Mouse (Mus musculus) lung, postnatal 25 days (tissue): Measurements from ENCODE around the gene Cbx4.

Experiments
- DNase-seq: peaks from one replicate; pipeline ENCODE4 v3.0.0; 2022; ENCODE audit warnings: low spot score

Cbx4 gene

DNA sequence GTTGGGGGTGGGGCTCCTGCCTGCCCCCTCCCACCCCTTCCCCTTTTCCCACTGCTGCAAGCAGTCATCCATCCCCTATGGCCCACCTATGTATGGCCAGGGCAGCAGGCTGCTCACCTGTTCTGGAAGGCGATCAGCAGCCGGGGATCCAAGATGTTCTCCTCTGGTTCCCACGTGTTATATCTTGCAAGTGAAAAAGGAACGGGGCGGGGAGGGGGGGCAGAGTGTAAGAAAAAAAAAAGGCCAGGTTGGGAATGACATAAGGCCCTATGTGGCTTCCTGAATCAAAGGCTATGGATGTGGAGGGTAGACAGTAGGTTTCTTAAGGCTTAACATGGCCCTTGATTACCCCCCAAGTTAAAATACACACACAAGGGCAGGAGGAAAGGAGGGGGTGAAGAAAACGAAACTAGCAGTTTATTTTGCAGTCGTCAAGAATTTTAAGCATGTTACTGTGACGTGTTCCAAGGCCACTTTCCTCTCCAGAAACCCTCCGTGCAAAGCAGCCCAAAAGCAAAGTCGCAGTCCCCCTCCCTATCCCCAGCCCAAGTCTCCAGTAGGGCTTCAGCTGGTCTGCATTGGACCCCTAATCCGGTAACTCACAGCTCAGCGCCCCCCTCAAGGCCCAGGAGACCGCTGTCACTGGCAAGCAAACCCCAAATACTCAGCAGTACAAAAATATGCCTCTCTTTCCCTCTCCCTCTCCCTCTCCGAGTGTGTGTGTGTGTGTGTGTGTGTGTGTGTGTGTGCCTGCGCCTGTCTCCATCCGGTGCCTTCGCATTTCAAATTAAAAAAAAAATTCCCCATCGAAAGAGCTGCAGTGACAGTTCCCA lies 1.4 kb downstream of the Cbx4 start:
- DNase-seq, result peak; percentile 29

DNA sequence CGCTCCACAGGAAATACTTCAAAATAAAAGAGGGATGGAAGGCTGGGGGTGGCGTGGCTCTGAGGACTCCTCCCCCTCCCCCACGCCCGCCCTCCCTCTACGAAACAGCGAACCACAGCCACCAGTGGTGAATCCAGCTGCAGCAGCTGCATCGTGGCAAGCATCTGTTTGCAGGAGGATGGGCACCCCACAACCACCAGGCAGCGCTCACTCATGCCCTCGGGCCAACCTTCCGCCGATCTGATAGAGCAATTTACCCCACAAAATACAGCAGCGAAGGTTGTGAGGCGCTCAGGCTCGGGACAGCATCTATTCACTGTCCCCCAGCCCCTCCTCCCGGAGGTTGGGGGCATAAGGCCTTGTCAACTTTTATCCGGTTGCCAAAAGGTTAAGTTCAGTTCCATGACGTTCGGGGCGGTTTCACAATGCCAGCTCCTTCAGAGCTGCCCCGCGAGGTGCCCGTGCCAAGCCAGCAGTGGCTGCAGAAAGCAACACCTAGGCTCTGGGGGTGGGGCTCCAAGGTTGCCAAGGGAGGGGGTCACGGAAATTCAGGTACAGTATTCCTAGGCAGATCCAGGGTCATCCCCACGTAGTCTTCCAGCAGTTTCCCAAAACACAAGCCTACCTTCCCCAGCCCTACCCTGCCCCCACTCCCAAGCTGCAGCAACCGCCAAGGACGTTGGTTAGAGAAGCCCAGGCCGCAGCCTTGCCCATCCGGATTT lies 2.1 kb downstream of the Cbx4 start:
- peak; percentile 82 for DNase-seq

DNA sequence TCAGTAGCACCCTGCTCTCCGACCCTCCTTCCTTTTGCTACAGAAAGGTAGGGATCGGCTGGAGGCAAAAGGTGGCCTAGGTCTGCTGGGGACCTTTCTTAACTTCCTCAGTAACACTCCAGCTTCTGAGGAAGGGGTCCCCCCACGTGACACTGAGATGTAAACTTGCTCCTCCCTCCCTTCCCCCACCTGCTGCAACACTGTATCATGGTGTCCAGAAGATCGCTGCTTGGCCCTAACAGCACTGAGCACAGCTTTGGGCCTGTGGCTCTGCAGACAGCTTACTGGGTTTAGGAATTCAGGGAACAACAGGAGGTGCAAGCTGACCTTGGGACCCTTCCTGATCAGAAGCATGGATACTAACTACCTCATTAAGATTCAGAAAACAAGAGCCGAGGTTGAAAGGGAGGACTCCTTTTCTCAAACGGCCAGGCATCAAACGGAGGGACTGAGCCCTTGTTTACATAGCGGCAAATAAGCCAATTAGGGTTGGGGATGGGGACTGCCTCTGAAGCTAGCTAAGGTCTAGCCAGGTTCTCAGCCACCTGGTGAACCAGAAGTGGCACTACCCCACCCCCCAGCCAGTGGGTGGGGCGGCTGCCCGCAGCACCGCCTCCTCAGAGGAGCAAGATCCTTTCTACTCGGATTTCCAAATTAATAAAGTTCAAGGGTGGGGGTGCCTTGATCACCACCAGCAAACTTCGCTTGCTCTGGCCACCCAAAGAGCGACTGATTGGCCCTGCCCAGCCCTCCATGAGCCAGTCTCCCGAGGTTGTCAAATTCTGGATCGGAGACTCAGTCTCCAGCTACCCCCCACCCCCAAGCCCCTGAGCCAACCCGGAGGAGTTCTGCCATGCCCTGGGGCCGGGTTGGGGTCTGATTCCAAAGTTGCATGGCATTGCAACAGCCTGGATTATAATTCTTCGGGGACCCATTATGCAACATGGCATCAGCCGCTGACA lies 3.1 kb downstream of the Cbx4 start:
- peak; percentile 64 for DNase-seq

DNA sequence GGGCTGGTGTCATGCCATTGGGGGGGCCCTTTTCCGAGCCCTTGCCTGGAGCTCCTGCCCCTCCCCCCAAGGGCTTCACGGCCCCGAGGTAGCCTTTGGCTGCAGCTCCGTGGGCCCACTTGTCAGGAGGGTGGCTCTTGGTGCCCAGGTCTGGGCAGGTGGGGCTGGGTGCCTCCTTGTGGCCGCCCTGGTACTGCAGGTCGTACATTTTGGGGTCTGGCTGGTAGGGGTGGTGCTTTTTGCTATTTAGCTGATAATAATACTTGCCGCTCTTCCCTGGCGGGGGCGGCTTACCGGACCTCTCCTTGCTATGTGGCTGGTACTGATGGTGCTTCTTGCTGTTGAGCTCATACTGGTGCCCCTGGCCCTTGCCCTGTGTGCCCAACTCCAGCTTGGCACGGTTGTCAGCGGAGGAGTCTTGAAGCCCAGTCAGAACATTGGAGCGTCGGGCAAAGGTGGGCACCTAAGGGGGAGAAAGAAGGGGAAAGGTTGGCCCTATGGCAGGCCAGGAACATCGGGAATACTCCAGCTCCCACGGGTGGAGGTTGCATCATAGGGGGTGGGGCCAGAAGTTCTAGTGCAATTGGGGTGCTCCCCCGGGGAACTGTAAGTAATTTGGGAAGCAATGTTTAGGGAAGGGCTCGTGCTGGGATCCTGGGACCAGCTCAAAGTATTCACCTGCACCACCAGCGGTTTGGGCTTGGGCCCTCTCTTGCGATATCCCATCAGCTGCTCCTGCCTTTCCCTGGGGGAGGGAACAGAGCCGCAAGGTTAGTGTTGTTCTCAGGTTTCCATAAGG lies 4.0 kb downstream of the Cbx4 start:
- peak; percentile 48 for DNase-seq

DNA sequence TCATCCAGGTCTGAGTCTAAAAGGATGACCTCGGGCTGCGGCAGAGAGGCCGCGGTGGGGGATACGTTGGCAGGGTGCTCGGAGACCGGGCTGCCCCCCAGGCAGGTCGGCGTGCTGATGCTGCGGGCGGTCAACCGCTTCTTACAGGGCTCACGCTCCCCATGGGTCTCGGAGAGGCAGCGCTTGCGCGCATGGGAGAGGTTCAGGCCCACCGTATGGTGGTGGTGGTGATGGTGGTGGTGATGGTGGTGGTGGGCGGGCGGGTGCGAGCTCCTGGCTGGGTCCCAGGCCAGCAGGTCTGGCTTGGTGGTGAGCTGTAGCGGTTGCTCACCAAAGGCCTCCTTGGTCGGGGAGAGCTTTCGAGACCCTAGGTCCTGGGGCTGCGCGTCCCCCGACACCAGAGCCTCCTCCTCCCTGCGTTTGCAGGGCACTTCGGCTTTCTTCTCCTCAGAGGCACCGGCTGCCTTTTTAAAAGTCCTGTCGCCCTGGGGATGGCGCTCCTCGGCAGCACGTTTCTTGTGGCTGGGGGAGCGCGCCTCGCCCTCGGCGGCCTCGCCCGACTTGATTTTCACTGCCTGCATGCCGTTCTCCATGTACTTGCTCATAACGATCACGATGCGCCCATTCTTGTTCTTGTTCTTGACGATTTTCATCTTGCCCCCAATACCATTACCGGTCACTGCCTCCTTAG lies 4.7 kb downstream of the Cbx4 start:
- DNase-seq, result no peak

DNA sequence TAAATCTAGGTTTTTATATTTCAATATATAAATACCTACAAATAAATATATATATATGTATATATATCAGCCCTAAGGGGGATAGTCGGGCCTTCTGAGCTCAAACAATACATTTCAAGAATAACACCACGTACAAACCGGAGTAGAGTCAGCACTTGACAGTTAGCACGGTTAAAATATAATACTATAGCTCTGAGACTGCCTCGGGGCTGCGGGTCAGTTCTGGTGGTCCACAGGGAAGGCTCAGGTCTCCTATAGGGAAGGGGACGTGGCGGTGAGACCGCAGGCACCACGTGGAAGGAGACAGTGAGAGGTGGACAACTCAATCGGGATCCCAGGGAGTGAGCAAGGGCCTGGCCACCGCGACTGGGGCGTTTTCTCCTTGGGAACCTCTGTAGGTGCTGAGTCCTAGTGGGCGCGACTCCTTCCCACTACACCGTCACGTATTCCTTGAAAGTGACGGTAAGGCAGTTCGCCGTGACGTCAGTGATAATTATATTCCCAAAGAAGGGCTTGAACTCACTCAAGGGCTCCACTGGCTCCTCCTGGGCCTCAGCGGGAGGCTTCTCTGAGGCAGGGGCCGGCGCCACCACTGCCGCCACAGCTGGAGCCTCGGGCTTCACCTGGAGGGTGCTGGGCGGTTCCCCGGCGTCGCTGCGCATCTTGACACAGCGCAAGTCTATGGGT lies 5.4 kb downstream of the Cbx4 start:
- no peak for DNase-seq

DNA sequence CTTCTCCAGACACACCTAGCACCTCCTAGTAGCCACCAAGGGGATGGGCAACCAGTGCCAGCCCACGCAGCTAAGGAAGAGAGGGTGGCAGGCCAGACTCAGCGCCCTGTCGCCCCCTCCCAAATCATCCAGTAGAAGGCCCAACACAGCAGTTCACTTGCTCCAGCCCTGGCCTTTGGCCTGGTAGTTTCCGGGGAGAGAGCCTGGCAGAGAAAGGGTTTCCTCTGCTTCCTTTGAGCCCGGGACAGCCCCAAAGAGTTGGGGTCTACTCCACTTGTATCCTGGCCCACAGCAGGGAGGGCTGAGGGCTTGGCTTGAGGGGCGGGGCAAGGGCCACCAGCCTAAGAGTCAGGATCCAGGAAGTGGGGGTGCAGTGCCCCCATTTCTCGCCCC lies 6.6 kb downstream of the Cbx4 start:
- no peak for DNase-seq

DNA sequence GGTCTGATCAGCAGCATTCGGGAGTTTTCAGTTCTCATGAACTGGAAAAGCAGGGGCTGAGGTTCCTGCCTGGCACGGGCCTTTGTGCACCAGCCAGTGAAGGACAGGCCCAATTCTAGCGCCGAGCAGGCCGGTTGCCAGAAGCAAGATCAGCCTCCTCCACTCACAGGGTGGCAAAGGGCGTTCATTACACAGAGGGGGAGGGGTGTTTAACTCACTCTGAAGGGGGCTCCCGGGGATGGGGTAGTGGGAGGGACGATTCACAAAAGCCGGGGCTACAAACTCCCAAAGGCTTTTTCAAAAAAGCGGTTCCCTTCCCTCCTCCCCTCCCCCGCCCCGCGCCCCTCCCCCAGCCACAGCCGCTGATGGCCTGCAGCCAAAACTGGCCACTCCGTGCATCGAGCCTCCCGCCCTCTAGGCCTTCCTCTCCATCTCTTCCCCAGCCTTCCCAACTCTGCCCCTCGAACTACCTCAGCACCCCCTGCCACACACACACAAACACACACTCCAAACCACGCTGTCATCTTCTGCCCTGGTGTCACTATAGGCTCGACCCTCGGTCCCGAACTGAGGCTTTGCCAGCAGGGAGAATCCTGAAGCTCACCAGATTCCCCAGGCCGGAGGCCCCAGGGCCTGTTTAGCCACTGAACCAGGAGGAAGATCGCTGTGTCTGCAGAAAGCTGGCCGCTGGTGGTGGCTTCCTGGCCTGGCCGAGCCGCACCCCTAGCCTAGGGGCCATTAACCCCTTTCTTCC lies 7.2 kb downstream of the Cbx4 start:
- peak; percentile 43 for DNase-seq

DNA sequence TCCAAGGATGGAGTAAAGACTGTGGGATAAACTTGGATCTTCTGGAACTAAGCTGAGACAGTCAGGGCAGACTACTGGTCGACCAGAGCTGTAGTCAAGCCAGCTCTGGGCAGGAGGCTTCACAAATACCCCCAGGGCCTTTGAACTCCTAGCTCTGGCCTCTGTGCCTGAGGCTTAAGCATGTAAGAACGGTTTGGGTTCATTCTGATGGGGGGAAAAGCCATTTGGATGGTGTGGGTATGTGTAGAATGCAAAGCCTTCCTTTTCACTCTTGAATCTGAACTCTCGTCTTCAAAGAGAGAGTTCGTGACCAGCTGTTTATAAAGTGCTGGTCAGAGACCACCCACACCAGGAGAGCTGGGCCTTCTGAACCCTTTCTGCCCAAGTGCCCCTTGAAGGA lies 8.3 kb downstream of the Cbx4 start:
- DNase-seq, result no peak

DNA sequence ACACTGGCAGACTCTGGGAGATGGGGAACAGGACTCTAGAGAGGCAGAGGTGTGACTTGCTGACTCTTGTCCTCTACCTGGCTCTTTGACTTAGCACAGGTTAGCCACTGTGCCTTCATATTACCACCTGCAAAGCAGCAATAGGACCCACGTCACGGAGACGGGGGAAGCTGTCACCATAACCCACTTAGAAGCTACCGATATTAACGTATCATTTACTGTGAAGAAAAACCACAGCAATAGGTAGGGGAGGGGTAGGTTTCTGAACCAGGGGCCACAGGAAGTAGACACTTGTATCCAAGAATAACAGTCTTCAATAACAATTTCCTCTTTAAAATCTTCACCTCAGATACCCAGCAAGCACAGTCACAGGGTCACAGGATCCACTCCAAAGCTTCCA lies 10.2 kb downstream of the Cbx4 start:
- no peak for DNase-seq

DNA sequence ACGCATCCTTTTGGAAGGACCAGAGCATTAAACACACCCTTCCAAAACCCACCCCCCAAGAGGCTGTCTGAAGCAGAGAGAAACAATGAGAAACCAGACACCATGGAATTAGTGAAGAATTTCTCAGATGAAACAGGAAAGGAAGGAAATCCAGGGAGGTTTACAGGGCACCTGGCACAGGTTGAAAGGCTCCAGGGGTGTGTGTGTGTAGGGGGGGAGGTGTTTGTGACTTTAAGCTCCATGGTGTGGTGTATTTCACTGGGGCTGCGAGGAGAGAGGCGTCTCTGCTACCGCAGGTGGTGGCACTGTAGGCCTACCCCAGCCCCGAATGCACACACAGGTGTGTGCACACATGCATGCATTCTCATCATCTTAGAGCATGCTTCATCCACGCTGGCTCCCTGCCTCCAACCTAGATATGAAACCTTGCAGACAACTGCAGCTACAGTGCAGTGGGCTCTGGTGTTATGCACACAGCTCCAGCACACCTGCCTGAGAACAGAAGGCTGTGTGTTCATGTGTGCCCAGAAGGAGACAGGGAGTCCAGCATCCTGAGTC lies 12.1 kb downstream of the Cbx4 start:
- DNase-seq, result no peak

DNA sequence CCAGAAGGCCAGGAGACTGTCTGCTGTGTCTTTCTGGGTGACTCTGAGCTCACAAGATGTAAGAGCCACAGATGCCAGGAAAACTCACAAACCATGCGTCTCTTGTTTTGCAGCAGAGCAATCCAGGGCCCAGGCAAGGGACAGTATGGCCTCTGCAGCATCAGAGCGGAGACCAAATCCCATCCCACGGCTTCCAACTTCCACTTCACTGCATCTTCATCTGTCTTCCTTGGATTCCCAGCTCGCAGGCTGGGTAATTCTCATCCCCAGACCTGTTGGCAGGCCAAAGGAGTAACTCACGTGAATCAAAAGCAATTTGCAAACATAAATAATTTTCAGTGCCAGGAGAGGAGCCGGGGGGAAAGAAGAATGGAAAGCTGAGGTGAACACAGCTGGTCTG lies 13.0 kb downstream of the Cbx4 start:
- no peak for DNase-seq

DNA sequence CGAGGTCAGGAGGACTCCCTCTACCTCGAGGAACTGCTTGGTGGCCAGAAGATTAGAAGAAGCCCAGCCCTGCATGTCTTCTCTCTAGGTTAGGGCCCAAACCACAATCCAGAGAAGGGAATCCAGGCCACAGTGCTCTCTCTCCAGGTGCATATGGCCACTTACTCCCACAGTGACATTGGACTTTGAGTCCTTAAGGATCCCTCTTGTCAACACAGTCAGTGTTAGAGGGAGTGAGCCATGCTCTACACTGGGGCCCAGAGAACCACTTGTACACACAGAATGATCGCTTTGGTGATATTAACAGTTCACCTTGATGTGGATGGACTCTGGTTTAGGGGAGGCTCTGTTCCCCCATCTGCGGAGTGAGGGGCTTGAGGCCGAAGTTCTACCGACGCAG lies 13.8 kb downstream of the Cbx4 start:
- DNase-seq, result no peak

DNA sequence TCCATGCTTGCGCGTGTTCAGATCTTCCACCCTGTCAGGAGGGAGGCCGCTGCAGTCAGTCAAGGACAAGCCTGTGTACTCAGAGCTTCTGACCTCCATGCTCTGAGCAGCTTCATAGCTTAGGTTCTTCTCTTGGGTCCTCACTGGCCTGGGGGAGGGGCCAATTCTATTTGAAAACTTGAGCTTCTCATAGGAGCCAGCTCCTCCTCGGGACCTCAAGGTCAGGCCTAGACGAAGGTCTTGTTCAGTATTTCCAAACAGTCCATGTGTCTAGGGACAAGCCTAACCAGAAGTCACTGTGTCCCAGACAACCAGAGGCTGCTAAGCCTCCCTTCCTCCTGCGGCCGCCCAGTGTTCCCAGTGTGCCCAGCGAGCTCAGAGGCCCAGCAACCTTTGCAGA lies 19.2 kb downstream of the Cbx4 start:
- no peak for DNase-seq

DNA sequence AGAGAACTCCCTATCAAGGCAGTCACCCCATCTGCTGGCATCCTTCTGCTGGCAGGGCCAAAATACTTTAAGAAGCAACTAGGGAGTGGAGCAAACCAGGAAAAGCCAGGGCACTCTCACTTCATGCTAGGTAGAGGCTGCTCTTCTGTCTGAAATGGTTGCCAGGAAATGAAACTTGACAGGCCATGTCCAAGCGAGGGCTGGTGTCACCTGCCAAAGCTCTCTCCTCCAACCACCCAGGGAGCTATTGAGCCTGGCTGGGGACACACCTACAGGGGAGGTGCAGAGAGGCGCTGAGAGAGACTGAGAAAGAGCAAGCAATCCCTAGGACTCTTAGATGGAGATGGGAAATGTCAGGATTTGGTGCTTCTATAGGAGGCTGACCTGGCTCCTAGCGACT lies 26.8 kb downstream of the Cbx4 start:
- DNase-seq, result no peak

DNA sequence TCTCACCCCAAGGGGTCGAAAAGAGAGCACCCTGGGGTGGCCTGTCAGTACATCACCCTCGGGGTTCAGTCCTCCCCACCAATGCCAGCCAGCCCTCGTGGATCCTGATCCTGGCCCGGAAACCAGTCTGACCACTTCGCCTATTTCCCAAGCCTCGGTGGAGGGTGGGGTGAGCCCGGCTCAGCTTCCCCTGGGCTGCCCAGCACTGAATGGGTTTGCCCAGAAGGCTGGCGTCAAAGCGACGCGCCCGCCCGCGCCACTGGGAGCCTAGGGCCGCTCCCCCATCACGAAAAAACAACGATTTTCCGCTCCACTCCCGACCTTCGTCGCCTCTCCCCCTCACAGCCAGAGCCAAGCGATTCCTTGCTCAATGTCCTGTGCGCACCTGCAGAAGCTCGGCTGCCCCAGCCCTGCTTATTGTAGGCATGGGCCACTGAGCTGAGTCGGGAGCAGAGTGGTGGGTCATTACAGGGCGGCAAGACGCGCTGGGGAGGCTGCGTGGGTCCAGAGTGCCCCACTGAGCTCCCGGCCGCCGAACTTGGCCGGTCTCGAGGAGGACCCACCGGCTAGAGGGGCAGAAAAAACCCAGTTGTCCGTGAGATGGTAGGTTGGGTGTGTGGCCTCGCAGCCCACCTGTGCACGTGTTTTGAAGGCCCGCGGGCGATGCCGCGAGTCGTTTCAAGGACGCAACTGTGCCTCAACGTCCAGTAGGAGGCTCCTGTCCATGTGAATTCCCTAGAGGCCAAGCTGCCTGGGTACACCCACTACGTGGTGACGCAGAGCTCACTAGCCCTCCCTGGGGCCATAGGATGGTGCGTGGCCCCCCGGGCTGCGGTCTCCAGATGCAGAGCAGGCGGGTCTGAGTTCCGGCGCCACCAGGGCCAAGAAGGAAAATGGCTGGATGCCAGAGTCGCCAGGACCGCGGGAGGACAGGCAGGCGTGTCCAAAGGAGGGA lies 27.7 kb downstream of the Cbx4 start:
- DNase-seq, result peak; percentile 87

DNA sequence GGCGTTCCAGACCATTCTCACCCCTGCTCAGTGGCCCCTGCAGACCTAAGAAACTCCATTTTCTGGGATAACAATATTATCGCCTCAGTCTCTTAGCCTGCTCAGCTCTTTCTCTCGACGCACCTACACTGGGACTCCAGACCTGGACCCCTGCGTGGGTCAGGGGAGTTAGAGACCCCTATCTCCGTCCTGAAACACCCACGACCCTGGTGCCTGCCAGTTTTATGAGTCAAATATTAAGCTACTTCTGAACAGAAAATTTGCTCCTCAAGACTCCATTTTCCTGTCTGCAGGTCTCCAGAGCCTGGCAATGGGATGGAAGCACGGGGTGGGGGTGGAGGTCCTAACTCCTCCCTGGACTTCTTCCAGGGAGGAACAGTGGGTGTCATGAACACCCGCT lies 28.7 kb downstream of the Cbx4 start:
- DNase-seq, result no peak
